Mouse (Mus musculus) ES-Bruce4 (cell line): ENCODE measurements around the gene Gm11020. TPM values are rescaled to one million over a fixed set of nuclear protein-coding genes. Genes with fewer than 3 reads are reported as not detected.
"Not testable (repeated sequence)": the region's sequence is repeated elsewhere in the genome, so short reads cannot be mapped to it uniquely, and the experiment has no call there.

Source experiments
- H3K27ac ChIP-seq: 2 replicates; pipeline ENCODE4 v1.5.1; 2012; ENCODE audit warnings: low read length, inconsistent platforms; ENCODE audit not compliant: insufficient read depth
- H3K27me3 ChIP-seq: 2 replicates; pipeline ENCODE4 v1.6.1; 2012; ENCODE audit warnings: mild to moderate bottlenecking, low read length, inconsistent platforms; ENCODE audit not compliant: control insufficient read depth, poor library complexity, insufficient read depth, severe bottlenecking
- H3K36me3 ChIP-seq: 2 replicates; pipeline ENCODE4 v1.6.1; 2012; ENCODE audit warnings: inconsistent platforms, mild to moderate bottlenecking, low read length, moderate library complexity; ENCODE audit not compliant: control insufficient read depth, poor library complexity, insufficient read depth, severe bottlenecking
- H3K4me1 ChIP-seq: one replicate; pipeline ENCODE4 v1.8.1; 2011; ENCODE audit warnings: low read length; ENCODE audit not compliant: control insufficient read depth, insufficient read depth
- H3K4me3 ChIP-seq: 2 replicates; pipeline ENCODE4 v1.5.1; 2011; ENCODE audit warnings: low read depth, mild to moderate bottlenecking, low read length
- H3K9ac ChIP-seq: 2 replicates; pipeline ENCODE4 v1.6.1; 2012; ENCODE audit warnings: low read depth, mild to moderate bottlenecking, inconsistent platforms; ENCODE audit not compliant: poor library complexity, severe bottlenecking
- H3K9me3 ChIP-seq: replicated peaks from 2 replicates; pipeline ENCODE4 v1.6.1; 2012; ENCODE audit warnings: mild to moderate bottlenecking, low read length, inconsistent platforms; ENCODE audit not compliant: control insufficient read depth, poor library complexity, insufficient read depth, severe bottlenecking
- CTCF ChIP-seq: IDR thresholded peaks from one replicate; pipeline ENCODE4 v1.8.1; 2011; ENCODE audit warnings: low read depth, low read length
- EP300 ChIP-seq: IDR thresholded peaks from 2 replicates; pipeline ENCODE4 v1.6.1; 2011; ENCODE audit warnings: low read depth, low read length; ENCODE audit not compliant: insufficient read depth
- POLR2A ChIP-seq: IDR thresholded peaks from one replicate; pipeline ENCODE4 v1.8.1; 2011; ENCODE audit warnings: low read length; ENCODE audit not compliant: insufficient read depth
- polyA plus RNA-seq: library from polyadenylated mRNA; stranded (reverse); fragments of >200 nt; gene quantifications from 2 replicates; pipeline ENCODE4 v1.2.4, GENCODE M21; 2011; ENCODE audit warnings: low read depth; ENCODE audit not compliant: missing spikeins, insufficient read depth, insufficient read length

Gene Gm11020
- not detected in 2 replicates for polyA plus RNA-seq

DNA sequence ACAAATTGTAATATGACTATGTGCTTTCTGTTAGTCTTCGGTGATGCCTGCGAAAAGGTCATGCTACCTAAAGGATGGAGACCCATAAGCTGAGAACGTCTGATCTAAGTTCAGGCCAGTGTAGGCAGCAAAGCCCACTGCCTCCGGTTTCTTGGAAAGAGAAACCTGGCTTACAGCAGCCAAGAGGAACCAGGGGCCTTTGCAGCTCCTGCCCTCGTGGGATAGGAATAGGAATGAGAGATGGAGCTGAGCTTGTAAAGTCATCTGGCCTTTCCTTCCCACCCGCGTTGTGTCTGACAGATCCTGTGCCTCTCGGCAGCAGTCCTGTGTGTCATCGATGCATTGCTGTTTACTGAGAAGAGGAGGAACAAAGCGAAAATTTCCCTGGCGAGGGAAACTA is at the start of gene Gm11020:
TSS of gene Gm11020 (plus strand) at position 301 of the 400 bp plus-strand sequence.
- not testable (repeated sequence) for H3K9me3 ChIP-seq, H3K27me3 ChIP-seq, H3K4me1 ChIP-seq, H3K9ac ChIP-seq, H3K27ac ChIP-seq, H3K36me3 ChIP-seq, H3K4me3 ChIP-seq

GRCm38 (mm10) chr8:104293081-104293480 is 28.3 kb upstream of the Gm11020 start, which contains the start of gene Cmtm2a:
Cmtm2a (minus strand) TSS chr8:104293181.
- H3K9me3 ChIP-seq, H3K27ac ChIP-seq, H3K27me3 ChIP-seq, H3K4me1 ChIP-seq, H3K4me3 ChIP-seq, H3K36me3 ChIP-seq, H3K9ac ChIP-seq: not testable (repeated sequence)

DNA sequence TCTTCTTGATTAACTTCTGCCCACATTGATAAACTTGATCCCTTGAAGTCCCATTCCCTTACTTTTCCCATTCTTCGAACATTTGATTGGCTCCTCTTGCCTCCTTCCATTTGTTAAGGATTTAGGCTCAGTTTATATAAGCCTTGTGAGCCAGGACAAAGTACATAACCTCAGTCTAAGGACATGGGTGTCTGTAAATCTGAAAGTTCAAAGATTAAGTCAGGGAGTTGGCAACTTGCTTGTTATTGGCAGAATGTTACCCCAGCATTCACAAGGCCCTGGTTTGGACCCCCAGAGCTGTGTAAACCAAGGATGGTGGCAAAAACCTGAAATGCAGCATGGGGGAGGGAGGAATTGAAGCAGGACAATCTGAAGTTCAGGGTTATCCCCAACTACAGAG is 27.0 kb upstream of the Gm11020 start:
- Histone ChIP-seq H3K27me3 (no peaks in the 10 kb centered on the region), H3K4me1 (no peaks in the 10 kb centered on the region), H3K9me3 (peaks cover 13% of the 10 kb centered on the region), H3K27ac (no peak overlapping the region), H3K4me3 (no peak overlapping the region), H3K9ac (no peak overlapping the region), H3K36me3 (no peaks in the 10 kb centered on the region)
- TF ChIP-seq CTCF (no peak), POLR2A (no peak), EP300 (no peak)

GRCm38 (mm10) chr8:104301577-104301976 is 19.8 kb upstream of the Gm11020 start:
- H3K4me3 ChIP-seq, H3K36me3 ChIP-seq, H3K27ac ChIP-seq, H3K27me3 ChIP-seq, H3K4me1 ChIP-seq, H3K9ac ChIP-seq: not testable (repeated sequence)
- peaks cover 24% of the 10 kb centered on the region for H3K9me3 ChIP-seq

DNA sequence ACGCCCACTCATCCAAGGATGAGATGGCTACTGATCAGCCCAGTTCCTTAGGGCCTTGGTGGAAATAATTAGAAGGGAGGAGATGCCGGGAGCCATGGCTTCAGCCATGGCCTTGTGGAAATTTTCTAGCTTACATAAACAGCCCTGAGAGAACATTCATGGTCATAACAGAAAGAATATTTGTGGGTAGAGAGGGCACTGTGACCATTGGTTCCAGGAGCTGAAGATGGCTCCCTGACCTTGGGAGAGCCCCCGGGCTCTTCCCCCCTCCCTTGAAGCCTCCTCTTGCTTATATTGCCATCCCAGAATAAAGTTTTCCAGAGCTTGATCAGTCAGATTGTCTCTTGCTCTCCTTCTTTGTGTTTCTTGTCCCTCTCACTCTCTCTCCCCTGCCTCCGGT is 18.8 kb upstream of the Gm11020 start:
- H3K4me3 ChIP-seq, H3K4me1 ChIP-seq, H3K36me3 ChIP-seq, H3K27me3 ChIP-seq, H3K27ac ChIP-seq, H3K9ac ChIP-seq: not testable (repeated sequence)
- peaks cover 24% of the 10 kb centered on the region for H3K9me3 ChIP-seq

GRCm38 (mm10) chr8:104304962-104305361 is 16.4 kb upstream of the Gm11020 start:
- no peak for TF ChIP-seq EP300
- TF ChIP-seq CTCF, result no peak
- TF ChIP-seq POLR2A, result no peak
- Histone ChIP-seq H3K36me3 (no peaks in the 10 kb centered on the region), H3K9ac (no peak overlapping the region), H3K9me3 (peaks cover 15% of the 10 kb centered on the region), H3K27ac (no peak overlapping the region), H3K4me1 (no peaks in the 10 kb centered on the region), H3K4me3 (no peak overlapping the region), H3K27me3 (no peaks in the 10 kb centered on the region)

DNA sequence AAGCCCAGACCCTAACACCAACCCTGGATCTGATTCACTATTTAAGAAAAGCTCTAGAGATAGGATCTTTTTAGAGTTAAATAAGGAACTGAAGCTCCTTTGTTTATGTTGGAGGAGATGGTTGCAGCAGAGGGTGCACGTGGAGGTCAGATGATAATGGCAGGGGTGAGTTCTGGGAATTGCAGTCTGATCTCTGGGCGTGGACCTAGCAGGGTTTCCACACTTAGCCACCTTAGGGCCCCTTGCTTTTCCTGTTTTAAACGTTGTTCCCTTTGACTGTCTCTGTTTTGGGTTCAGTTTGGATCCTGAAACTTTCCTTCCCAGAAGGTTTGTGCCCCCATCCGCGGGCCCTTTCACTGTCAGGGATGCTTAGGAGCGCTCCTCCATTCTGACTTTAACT is 13.0 kb upstream of the Gm11020 start:
- H3K27me3 ChIP-seq, H3K4me1 ChIP-seq, H3K4me3 ChIP-seq, H3K27ac ChIP-seq, H3K36me3 ChIP-seq, H3K9me3 ChIP-seq, H3K9ac ChIP-seq: not testable (repeated sequence)

- H3K27ac ChIP-seq, H3K36me3 ChIP-seq, H3K4me3 ChIP-seq, H3K4me1 ChIP-seq, H3K9ac ChIP-seq, H3K27me3 ChIP-seq: not testable (repeated sequence)
- peaks cover 10% of the 10 kb centered on the region for H3K9me3 ChIP-seq
These were observed 11.8 kb upstream of the Gm11020 start, which contains the start of the genes Gm45711 and Cmtm1 for GRCm38 (mm10) chr8:104309441-104310155. Gm45711 (minus strand) TSS chr8:104310081. Cmtm1 (minus strand) TSS chr8:104310145.

DNA sequence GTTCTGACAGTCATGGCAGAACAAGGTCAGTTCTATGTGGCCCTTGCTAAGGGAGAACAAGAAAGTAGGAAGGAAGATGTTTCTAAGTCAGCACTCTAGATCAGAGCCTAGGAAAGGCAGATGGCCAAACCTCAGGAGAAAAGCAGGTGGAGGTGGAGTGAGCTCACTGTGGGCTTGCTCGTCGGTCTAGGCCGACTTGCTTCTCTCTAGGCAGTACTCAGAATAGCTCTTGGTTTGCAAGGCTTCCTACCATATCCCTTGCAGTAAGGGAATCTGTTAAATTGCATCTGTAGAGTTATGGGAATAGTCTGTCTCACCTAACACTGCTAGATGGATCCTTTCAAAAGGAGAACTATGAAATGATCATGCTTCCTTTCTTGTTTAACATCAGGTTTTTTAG is 9.3 kb upstream of the Gm11020 start:
- H3K36me3 ChIP-seq, H3K9ac ChIP-seq, H3K27ac ChIP-seq, H3K27me3 ChIP-seq, H3K4me1 ChIP-seq, H3K4me3 ChIP-seq: not testable (repeated sequence)
- peaks cover 10% of the 10 kb centered on the region for H3K9me3 ChIP-seq
